Mouse (Mus musculus) C2C12 (cell line): ENCODE data around the gene Gm21976.

ENCODE experiments used
- CEBPB ChIP-seq: IDR thresholded peaks from one replicate; pipeline ENCODE4 v1.6.1; 2011; ENCODE audit warnings: low read depth, mild to moderate bottlenecking, control low read depth, moderate library complexity
- CTCF ChIP-seq: IDR thresholded peaks from one replicate; pipeline ENCODE4 v1.5.1; 2011; ENCODE audit not compliant: control insufficient read depth, insufficient read depth, insufficient read length
- FOSL1 ChIP-seq: IDR thresholded peaks from one replicate; pipeline ENCODE4 v1.8.0; 2011; ENCODE audit warnings: mild to moderate bottlenecking, low read length; ENCODE audit not compliant: poor library complexity, insufficient read depth, severe bottlenecking
- MAX ChIP-seq: IDR thresholded peaks from one replicate; pipeline ENCODE4 v1.6.1; 2011; ENCODE audit warnings: mild to moderate bottlenecking, control low read depth
- MYOD1 ChIP-seq: IDR thresholded peaks from one replicate; pipeline ENCODE4 v1.6.1; 2011; ENCODE audit warnings: low read depth; ENCODE audit not compliant: control insufficient read depth, insufficient read length
- MYOG ChIP-seq: IDR thresholded peaks from one replicate; pipeline ENCODE4 v1.6.1; 2011; ENCODE audit not compliant: control insufficient read depth, insufficient read length; ENCODE audit errors: extremely low read depth
- USF1 ChIP-seq: IDR thresholded peaks from one replicate; pipeline ENCODE4 v1.6.1; 2011; ENCODE audit warnings: low read depth, mild to moderate bottlenecking, control low read depth, moderate library complexity

DNA sequence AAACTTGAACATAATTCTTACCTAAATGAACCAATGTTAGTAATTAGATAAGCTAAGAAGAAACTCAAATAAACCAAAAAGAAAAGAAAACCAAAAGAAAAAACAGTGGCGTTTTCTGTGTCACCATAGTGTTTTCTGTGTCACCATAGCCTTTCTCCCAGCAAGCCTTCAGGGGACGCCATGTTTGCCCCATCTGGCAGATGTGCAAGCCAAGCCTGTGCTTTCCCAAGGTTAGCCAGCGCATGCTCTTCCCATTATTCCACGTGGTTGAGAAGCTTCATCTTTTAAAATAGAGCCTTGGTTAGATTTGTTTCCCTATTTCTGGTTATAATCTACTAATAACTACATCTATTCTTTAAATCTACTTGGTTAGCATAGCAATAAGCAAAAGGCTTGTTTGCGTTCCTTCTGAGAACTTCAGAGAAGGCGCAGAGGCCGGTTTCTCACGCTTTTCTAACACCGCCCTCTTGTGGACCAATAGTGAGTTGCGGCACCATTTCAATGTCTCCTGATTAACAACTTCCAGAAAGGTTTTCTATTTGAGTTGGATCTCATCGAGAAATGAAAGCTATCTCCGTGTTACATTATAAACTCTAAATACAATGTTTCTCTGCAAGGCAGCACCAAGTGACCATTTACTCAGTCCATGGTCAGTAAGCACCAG, 39.6 kb upstream of the Gm21976 start:
- TF ChIP-seq CTCF (no peak), CEBPB (no peak), USF1 (no peak), MYOD1 (no peak), MYOG (no peak), MAX (no peak), FOSL1 (no peak)
